Mouse (Mus musculus) CH12.LX (cell line): ENCODE results near the gene Gimd1.

Experiments
- POLR2A ChIP-seq: IDR thresholded peaks from 2 replicates; pipeline ENCODE4 v1.6.1; 2011; ENCODE audit warnings: low read depth, mild to moderate bottlenecking, improper control_type of control experiment, low read length
- RCOR1 ChIP-seq: conservative IDR thresholded peaks from 2 replicates; pipeline ENCODE4 v1.6.1; 2012; ENCODE audit warnings: low read depth, mild to moderate bottlenecking, inconsistent platforms, low read length, improper control_type of control experiment
- TCF12 ChIP-seq: IDR thresholded peaks from 2 replicates; pipeline ENCODE4 v1.6.1; 2014; ENCODE audit warnings: low read depth, mild to moderate bottlenecking, inconsistent platforms, low read length, improper control_type of control experiment

- TF ChIP-seq POLR2A (no peak), RCOR1 (no peak), TCF12 (no peak)
Observed at GRCm38 (mm10) chr3:132585122-132585972, 44.3 kb upstream of the Gimd1 start.
